Mouse (Mus musculus) ES-E14 (cell line): ENCODE results near the gene C1qtnf7.

ENCODE experiments used
- CHD2 ChIP-seq: IDR thresholded peaks from 2 replicates; pipeline ENCODE4 v1.6.1; 2014; ENCODE audit warnings: mild to moderate bottlenecking, low read depth, low read length, inconsistent platforms
- ZC3H11A ChIP-seq: IDR thresholded peaks from 2 replicates; pipeline ENCODE4 v1.6.1; 2012; ENCODE audit warnings: low read depth, mild to moderate bottlenecking, inconsistent platforms, low read length, borderline replicate concordance
- ZNF384 ChIP-seq: IDR thresholded peaks from 2 replicates; pipeline ENCODE4 v1.6.1; 2012; ENCODE audit warnings: low read depth, low read length, inconsistent platforms

GRCm38 (mm10) chr5:43519905-43520304 is 4.6 kb downstream of the C1qtnf7 start:
- TF ChIP-seq ZNF384: no peak
- TF ChIP-seq CHD2: no peak
- TF ChIP-seq ZC3H11A: no peak
